Mouse (Mus musculus) macrophage (primary cell): Measurements from ENCODE around the gene Rabepk. TPM values are rescaled to one million over a fixed set of nuclear protein-coding genes. Genes with fewer than 3 reads are reported as not detected.
"Not testable (repeated sequence)": the region's sequence is repeated elsewhere in the genome, so short reads cannot be mapped to it uniquely, and the experiment has no call there.

Source experiments
- H3K27ac ChIP-seq: fragments of 350-480 bp; formaldehyde crosslinking; 2 replicates; pipeline ENCODE4 v1.9.0; 2021
- H3K36me3 ChIP-seq: fragments of 350-480 bp; formaldehyde crosslinking; 2 replicates; pipeline ENCODE4 v1.9.0; 2021; ENCODE audit errors: inconsistent target
- H3K4me3 ChIP-seq: fragments of 350-480 bp; formaldehyde crosslinking; 2 replicates; pipeline ENCODE4 v1.9.0; 2021; ENCODE audit errors: inconsistent target
- H3K79me2 ChIP-seq: fragments of 350-480 bp; formaldehyde crosslinking; 2 replicates; pipeline ENCODE4 v1.9.0; 2021; ENCODE audit errors: inconsistent target
- WGBS: methylation state at CpG from one replicate; pipeline ENCODE4 v1.1.7; 2026; ENCODE audit warnings: inconsistent platforms; ENCODE audit not compliant: missing documents; 5-methylcytosine and 5-hydroxymethylcytosine counted together
- polyA plus RNA-seq: library from polyadenylated mRNA; stranded (reverse); fragments of 250-400 nt; gene quantifications from 3 replicates; pipeline ENCODE4 v1.2.4, GENCODE M21; 2018; ENCODE audit warnings: inconsistent platforms

The Rabepk gene
- polyA plus RNA-seq, 1 experiment from 2014 or later = 15.9 TPM

- H3K36me3 ChIP-seq = peaks cover 47% of the 10 kb centered on the region; the same call in 1 of the 2 replicates
- H3K79me2 ChIP-seq = peaks cover 70% of the 10 kb centered on the region
- H3K4me3 ChIP-seq = no peak overlapping the region
- 100% methylated on average over 2 of the region's 2 CpGs for WGBS
- no peak overlapping the region for H3K27ac ChIP-seq
Measured at GRCm38 (mm10) chr2:34818492-34818891, 18.8 kb upstream of the Rabepk start.

DNA sequence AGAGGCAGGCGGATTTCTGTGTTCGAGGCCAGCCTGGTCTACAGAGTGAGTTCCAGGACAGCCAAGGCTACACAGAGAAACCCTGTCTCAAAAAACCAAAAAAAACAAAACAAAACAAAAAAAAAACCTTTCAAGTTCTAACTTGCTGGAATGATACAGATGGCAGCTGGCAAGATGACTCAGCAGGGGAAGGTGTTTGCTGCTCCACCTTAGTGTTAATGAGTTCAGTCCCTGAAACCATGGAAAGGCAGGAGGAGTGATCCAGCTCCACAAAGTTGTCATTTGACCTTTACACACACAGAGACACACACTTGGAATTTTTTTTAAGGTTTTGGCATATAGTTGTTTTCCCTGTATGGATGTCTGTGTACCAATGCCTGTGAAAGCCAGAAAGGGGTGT is 16.2 kb upstream of the Rabepk start:
- WGBS = 100% methylated on average over 2 of the region's 2 CpGs
- Histone ChIP-seq H3K79me2 (peaks cover 73% of the 10 kb centered on the region), H3K36me3 (peaks cover 54% of the 10 kb centered on the region)
- not testable (repeated sequence) for H3K27ac ChIP-seq, H3K4me3 ChIP-seq

- Histone ChIP-seq H3K27ac (no peak overlapping the region), H3K4me3 (no peak overlapping the region), H3K79me2 (peaks cover 99% of the 10 kb centered on the region), H3K36me3 (peaks cover 56% of the 10 kb centered on the region)
- 74% methylated on average over 7 of the region's 7 CpGs for WGBS
Measured at GRCm38 (mm10) chr2:34812706-34813105, 13.0 kb upstream of the Rabepk start.

DNA sequence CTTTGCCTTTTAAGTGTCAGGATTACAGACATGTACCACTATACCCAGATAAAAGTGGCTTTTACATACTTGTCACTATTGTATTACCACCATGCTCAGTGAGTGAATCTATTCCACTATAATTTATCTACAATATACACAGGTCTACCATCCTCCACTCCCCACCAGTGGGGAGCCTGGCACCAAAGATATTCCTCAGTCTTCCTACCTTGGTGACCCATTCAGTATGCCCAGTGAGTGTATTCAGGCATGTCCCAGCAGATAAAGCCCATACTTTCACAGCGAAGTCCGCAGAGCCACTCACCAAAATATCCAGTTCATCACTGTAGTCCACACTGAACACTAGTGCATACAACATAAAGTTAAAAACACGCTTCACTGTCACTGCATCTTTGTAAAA is 11.1 kb upstream of the Rabepk start:
- WGBS = 96% methylated on average over 3 of the region's 3 CpGs
- Histone ChIP-seq H3K4me3 (no peak overlapping the region), H3K27ac (no peak overlapping the region), H3K36me3 (peaks cover 48% of the 10 kb centered on the region), H3K79me2 (peaks cover 96% of the 10 kb centered on the region)

GRCm38 (mm10) chr2:34809568-34809967 is 9.9 kb upstream of the Rabepk start:
- H3K36me3 ChIP-seq = peaks cover 42% of the 10 kb centered on the region
- no peak overlapping the region for H3K4me3 ChIP-seq
- peaks cover 96% of the 10 kb centered on the region for H3K79me2 ChIP-seq
- H3K27ac ChIP-seq = no peak overlapping the region
- WGBS = 75% methylated on average over 1 of the region's 1 CpGs

- H3K27ac ChIP-seq = no peak overlapping the region
- WGBS = 56% methylated on average over 2 of the region's 2 CpGs
- H3K4me3 ChIP-seq = no peak overlapping the region
- H3K36me3 ChIP-seq = peaks cover 26% of the 10 kb centered on the region
- peaks cover 96% of the 10 kb centered on the region for H3K79me2 ChIP-seq
Measured at GRCm38 (mm10) chr2:34808057-34808456, 8.3 kb upstream of the Rabepk start.

- 93% methylated on average over 10 of the region's 10 CpGs for WGBS
- Histone ChIP-seq H3K79me2 (peaks cover 79% of the 10 kb centered on the region), H3K36me3 (peaks cover 2% of the 10 kb centered on the region; the same call in 1 of the 2 replicates), H3K27ac (no peak overlapping the region), H3K4me3 (no peak overlapping the region)
Measured at GRCm38 (mm10) chr2:34805364-34805950, 5.7 kb upstream of the Rabepk start.

- no peaks in the 10 kb centered on the region; the same call in 1 of the 2 replicates for H3K36me3 ChIP-seq
- 78% methylated on average over 1 of the region's 1 CpGs for WGBS
- H3K79me2 ChIP-seq = peaks cover 73% of the 10 kb centered on the region
- H3K4me3 ChIP-seq = no peak overlapping the region
- no peak overlapping the region for H3K27ac ChIP-seq
Measured at GRCm38 (mm10) chr2:34804815-34805214, 5.1 kb upstream of the Rabepk start.

DNA sequence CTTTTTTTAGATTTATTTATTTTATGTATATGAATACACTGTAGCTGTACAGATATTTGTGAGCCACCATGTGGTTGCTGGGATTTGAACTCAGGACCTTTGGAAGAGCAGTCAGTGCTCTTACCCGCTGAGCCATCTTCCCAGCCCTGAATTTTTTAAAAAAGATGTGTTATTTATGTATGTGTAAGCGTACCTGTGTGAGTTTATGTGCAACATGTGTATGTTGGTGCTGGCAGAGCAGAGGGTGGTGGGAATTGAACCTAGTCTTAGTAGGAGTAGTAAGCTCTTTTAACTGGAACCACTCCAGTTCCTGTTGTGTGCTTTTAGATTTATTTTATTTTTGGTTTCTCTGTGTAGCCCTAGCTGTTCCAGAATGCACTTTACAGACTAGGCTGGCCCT is 4.5 kb upstream of the Rabepk start:
- Histone ChIP-seq H3K4me3 (no peak overlapping the region), H3K79me2 (peaks cover 66% of the 10 kb centered on the region), H3K27ac (no peak overlapping the region), H3K36me3 (no peaks in the 10 kb centered on the region)
- 93% methylated on average over 2 of the region's 2 CpGs for WGBS

GRCm38 (mm10) chr2:34803746-34804145 is 4.0 kb upstream of the Rabepk start:
- Histone ChIP-seq H3K4me3 (no peak overlapping the region), H3K27ac (no peak overlapping the region), H3K36me3 (no peaks in the 10 kb centered on the region), H3K79me2 (peaks cover 62% of the 10 kb centered on the region)
- 84% methylated on average over 3 of the region's 3 CpGs for WGBS

GRCm38 (mm10) chr2:34802565-34803245 is 3.0 kb upstream of the Rabepk start:
- 0% methylated on average over 16 of the region's 32 CpGs for WGBS
- peak overlapping the region; percentile 39 for H3K27ac ChIP-seq
- H3K79me2 ChIP-seq = peaks cover 51% of the 10 kb centered on the region
- not testable (repeated sequence) for H3K36me3 ChIP-seq
- H3K4me3 ChIP-seq = peak overlapping the region; percentile 48

- Histone ChIP-seq H3K79me2 (peaks cover 44% of the 10 kb centered on the region), H3K27ac (peak overlapping the region; percentile 39), H3K4me3 (peak overlapping the region; percentile 48), H3K36me3 (no peaks in the 10 kb centered on the region)
- 6% methylated on average over 35 of the region's 39 CpGs for WGBS
Measured at GRCm38 (mm10) chr2:34801516-34802482, 2.1 kb upstream of the Rabepk start.

DNA sequence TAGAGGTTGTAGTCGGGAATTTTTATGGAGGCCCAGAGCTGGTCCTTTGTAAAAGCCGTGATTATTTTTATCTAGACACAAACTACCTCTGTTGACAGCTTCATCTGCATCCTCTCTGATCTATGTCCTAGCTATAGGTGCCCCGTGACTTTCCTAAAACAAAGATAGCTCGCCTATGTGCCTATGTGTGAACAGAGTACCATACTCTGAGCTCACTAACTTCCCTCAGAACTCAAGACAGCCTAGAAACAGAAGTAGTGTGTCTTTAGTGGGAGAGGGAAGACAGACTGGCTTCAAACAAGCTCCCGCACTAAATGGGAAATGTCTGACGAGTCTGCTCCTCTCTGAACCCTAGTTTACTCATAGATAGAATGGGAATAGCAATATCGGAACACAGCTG is 659 bp upstream of the Rabepk start:
- Histone ChIP-seq H3K36me3 (no peaks in the 10 kb centered on the region), H3K27ac (peak overlapping the region; percentile 65), H3K4me3 (peak overlapping the region; percentile 92), H3K79me2 (peaks cover 32% of the 10 kb centered on the region)
- 46% methylated on average over 7 of the region's 7 CpGs for WGBS

DNA sequence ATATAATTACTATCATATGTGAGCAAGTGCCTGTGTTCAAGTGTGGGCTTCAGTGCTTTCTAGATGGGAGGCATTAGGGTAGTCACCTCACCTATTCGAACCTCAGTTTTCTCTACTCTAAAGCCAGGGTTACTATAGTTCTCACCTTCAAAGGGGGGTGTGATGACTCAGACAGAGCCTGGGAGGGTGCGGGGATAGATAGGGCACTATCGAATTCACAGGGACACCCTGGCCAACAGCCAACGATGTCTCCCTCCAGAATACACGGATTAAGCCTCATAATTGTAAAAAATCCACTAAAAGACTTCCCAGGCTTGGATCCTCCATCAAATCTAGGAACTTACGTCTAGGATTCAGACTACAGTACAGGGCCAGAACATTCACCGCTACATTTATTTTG is 4.3 kb downstream of the Rabepk start:
- no peak overlapping the region for H3K4me3 ChIP-seq
- H3K79me2 ChIP-seq = no peaks in the 10 kb centered on the region
- 91% methylated on average over 7 of the region's 7 CpGs for WGBS
- H3K27ac ChIP-seq = no peak overlapping the region
- H3K36me3 ChIP-seq = peaks cover 12% of the 10 kb centered on the region; the same call in 1 of the 2 replicates
